Mouse (Mus musculus) hindbrain, postnatal 0 days (tissue): ENCODE results near the gene Slc4a2. TPM values are rescaled to one million over a fixed set of nuclear protein-coding genes. Genes with fewer than 3 reads are reported as not detected.

ENCODE experiments used
- ATAC-seq: fragments of 200-750 bp; cut with Nextera tagmentation; 2 replicates; pipeline ENCODE4 v1.8.0; 2017; ENCODE audit warnings: mild to moderate bottlenecking, moderate TSS enrichment, moderate library complexity
- DNase-seq: peaks from one replicate; pipeline ENCODE4 v3.0.0-alpha.2; 2015; ENCODE audit warnings: low spot score
- H3K27ac ChIP-seq: fragments of 300-500 bp; sonication (generic); 2 replicates; pipeline ENCODE4 v1.5.1; 2014; ENCODE audit warnings: mild to moderate bottlenecking
- H3K27me3 ChIP-seq: fragments of 300-500 bp; sonication (generic); 2 replicates; pipeline ENCODE4 v1.6.1; 2014; ENCODE audit warnings: low read length, mixed read lengths; ENCODE audit not compliant: insufficient read depth
- H3K36me3 ChIP-seq: fragments of 300-500 bp; sonication (generic); 2 replicates; pipeline ENCODE4 v1.6.1; 2014; ENCODE audit warnings: low read length, mixed read lengths; ENCODE audit not compliant: insufficient read depth
- H3K4me1 ChIP-seq: fragments of 300-500 bp; sonication (generic); 2 replicates; pipeline ENCODE4 v1.6.1; 2014; ENCODE audit warnings: antibody characterized with exemption, low read length, mixed read lengths; ENCODE audit not compliant: insufficient read depth
- H3K4me2 ChIP-seq: fragments of 300-500 bp; sonication (generic); 2 replicates; pipeline ENCODE4 v1.6.1; 2014; ENCODE audit warnings: low read depth, mild to moderate bottlenecking, low read length, moderate library complexity, mixed read lengths
- H3K4me3 ChIP-seq: fragments of 300-500 bp; sonication (generic); 2 replicates; pipeline ENCODE4 v1.5.1; 2014; ENCODE audit warnings: low read length
- H3K9ac ChIP-seq: fragments of 300-500 bp; sonication (generic); replicated peaks from 2 replicates; pipeline ENCODE4 v1.6.1; 2014; ENCODE audit warnings: mild to moderate bottlenecking, low read length, moderate library complexity, mixed read lengths
- H3K9me3 ChIP-seq: fragments of 300-500 bp; sonication (generic); 2 replicates; pipeline ENCODE4 v1.6.1; 2016; ENCODE audit warnings: low read length, mixed read lengths
- CTCF ChIP-seq: IDR thresholded peaks from 2 replicates; pipeline ENCODE4 v1.5.1; 2016; ENCODE audit warnings: antibody characterized with exemption, control low read depth, low read depth
- WGBS: fragments of 180-500 bp; shearing (Covaris S2); extraction: QIAGEN DNeasy Blood & Tissue Kit; methylation state at CpG from one replicate; pipeline ENCODE4 v1.1.7; 2014; 5-methylcytosine and 5-hydroxymethylcytosine counted together
- polyA plus RNA-seq: library from polyadenylated mRNA; unstranded; fragments of >200 nt; fragmentation: Nextera tagmentation; extraction: Ambion mirVana; gene quantifications from 2 replicates; pipeline ENCODE4 v1.2.1, GENCODE M21; 2015
- total RNA-seq: library from RNA; depleted of rRNA; stranded (reverse); fragments of >200 nt; gene quantifications from 2 replicates; pipeline ENCODE4 v1.2.3, GENCODE M21; 2014

Slc4a2 gene
- total and polyA plus RNA-seq, 2 experiments from 2014 or later = 17.8 to 44.4 TPM

- Histone ChIP-seq H3K27me3 (no peaks in the 10 kb centered on the region), H3K36me3 (no peaks in the 10 kb centered on the region), H3K4me3 (peak overlapping the region; percentile 47), H3K4me1 (peaks cover 24% of the 10 kb centered on the region), H3K4me2 (peak overlapping the region; percentile 97), H3K27ac (peak overlapping the region; percentile 51; the same call in 1 of the 2 replicates), H3K9me3 (no peaks in the 10 kb centered on the region), H3K9ac (peak overlapping the region; percentile 60)
- ATAC-seq (peak; percentile 55), DNase-seq (peak; percentile 87)
- peak; percentile 65 for TF ChIP-seq CTCF
- 2% methylated on average over 73 of the region's 73 CpGs for WGBS
Measured at GRCm38 (mm10) chr5:24387264-24388241, 36.1 kb upstream of the Slc4a2 start.

- Histone ChIP-seq H3K27ac (peak overlapping the region; percentile 51; the same call in 1 of the 2 replicates), H3K4me2 (peak overlapping the region; percentile 97), H3K9ac (peak overlapping the region; percentile 60), H3K36me3 (no peaks in the 10 kb centered on the region), H3K27me3 (no peaks in the 10 kb centered on the region), H3K4me3 (peak overlapping the region; percentile 47), H3K4me1 (peaks cover 20% of the 10 kb centered on the region), H3K9me3 (no peaks in the 10 kb centered on the region)
- ATAC-seq (no peak), DNase-seq (no peak)
- TF ChIP-seq CTCF = no peak; the same call in 1 of the 2 replicates
- 25% methylated on average over 24 of the region's 26 CpGs for WGBS
Measured at GRCm38 (mm10) chr5:24388246-24388915, 35.3 kb upstream of the Slc4a2 start.

DNA sequence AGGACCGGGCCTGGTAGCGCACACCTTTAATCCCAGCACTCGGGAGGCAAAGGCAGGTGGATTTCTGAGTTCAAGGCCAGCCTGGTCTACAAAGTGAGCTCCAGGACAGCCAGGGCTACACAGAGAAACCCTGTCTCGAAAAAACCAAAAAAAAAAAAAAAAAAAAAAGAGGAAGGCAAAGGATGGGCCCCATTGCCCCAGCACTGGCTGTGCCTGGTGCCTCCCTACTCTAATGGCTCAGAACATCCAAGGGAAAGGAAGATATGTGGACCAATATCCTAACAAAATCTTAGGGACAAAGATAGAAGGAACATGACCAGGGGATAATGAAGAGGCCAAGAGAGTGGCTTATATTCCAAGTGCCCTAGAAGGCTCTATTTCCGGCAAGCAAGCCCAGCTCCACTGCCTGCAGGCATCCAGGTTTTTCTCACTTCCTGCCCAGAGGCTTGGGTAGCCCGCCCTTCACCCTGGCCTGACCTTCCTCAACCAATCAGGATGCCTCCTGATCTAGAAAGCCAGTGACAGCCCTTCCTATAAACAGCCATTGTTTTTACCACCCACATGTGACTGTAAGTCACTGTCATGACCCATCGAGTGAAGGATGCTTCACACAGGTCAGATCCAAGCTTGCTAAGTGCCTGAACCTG lies 34.5 kb upstream of the Slc4a2 start:
- no peak overlapping the region for H3K27ac ChIP-seq
- WGBS = 58% methylated on average over 6 of the region's 7 CpGs
- no peak for ATAC-seq
- DNase-seq = peak; percentile 15
- H3K4me2 ChIP-seq = no peak overlapping the region
- no peak for TF ChIP-seq CTCF
- H3K4me1 ChIP-seq = peaks cover 15% of the 10 kb centered on the region
- no peaks in the 10 kb centered on the region for H3K27me3 ChIP-seq
- H3K9ac ChIP-seq = no peak overlapping the region
- no peak overlapping the region for H3K4me3 ChIP-seq
- H3K9me3 ChIP-seq = no peaks in the 10 kb centered on the region
- H3K36me3 ChIP-seq = no peaks in the 10 kb centered on the region

DNA sequence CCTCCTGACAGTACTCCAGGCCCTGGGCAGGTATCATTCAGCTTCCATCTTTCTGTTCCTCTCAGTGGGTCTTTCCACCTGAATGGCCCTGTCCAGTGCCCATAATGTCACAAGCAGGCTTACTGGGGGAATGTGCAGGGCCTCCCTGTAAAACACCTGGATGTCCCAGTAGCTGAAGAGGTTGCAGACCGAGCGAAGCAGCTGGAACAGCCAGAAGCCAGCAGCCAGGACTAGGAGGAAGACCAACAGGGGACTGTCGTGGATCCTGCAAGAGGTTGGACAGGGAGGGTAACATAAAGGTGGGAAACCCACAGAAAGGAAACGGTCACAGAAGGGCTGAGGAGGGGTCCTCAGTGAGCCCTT lies 34.0 kb upstream of the Slc4a2 start:
- WGBS = 83% methylated on average over 4 of the region's 4 CpGs
- no peak overlapping the region for H3K4me2 ChIP-seq
- peaks cover 12% of the 10 kb centered on the region for H3K4me1 ChIP-seq
- ATAC-seq = no peak
- no peaks in the 10 kb centered on the region for H3K27me3 ChIP-seq
- no peak overlapping the region for H3K9ac ChIP-seq
- H3K27ac ChIP-seq = no peak overlapping the region
- no peak overlapping the region for H3K4me3 ChIP-seq
- no peak for DNase-seq
- no peak for TF ChIP-seq CTCF
- H3K36me3 ChIP-seq = no peaks in the 10 kb centered on the region
- H3K9me3 ChIP-seq = no peaks in the 10 kb centered on the region

GRCm38 (mm10) chr5:24391864-24392263 lies 31.8 kb upstream of the Slc4a2 start, which contains the start of gene Atg9b:
Atg9b (minus strand) TSS chr5:24392143.
- ATAC-seq = no peak
- no peak for TF ChIP-seq CTCF
- Histone ChIP-seq H3K27me3 (no peaks in the 10 kb centered on the region), H3K4me1 (peaks cover 7% of the 10 kb centered on the region), H3K9me3 (no peaks in the 10 kb centered on the region), H3K4me2 (no peak within 1 kb of the TSS), H3K9ac (no peak within 1 kb of the TSS), H3K36me3 (no peaks in the 10 kb centered on the region), H3K27ac (no peak within 1 kb of the TSS), H3K4me3 (no peak within 1 kb of the TSS)
- WGBS = 89% methylated on average over 7 of the region's 7 CpGs
- no peak for DNase-seq

GRCm38 (mm10) chr5:24392724-24393123 lies 30.9 kb upstream of the Slc4a2 start:
- H3K4me1 ChIP-seq = no peaks in the 10 kb centered on the region; the same call in 1 of the 2 replicates
- no peak overlapping the region for H3K4me3 ChIP-seq
- TF ChIP-seq CTCF = no peak
- no peak overlapping the region for H3K9ac ChIP-seq
- H3K36me3 ChIP-seq = no peaks in the 10 kb centered on the region
- no peaks in the 10 kb centered on the region for H3K9me3 ChIP-seq
- no peak overlapping the region for H3K27ac ChIP-seq
- H3K27me3 ChIP-seq = no peaks in the 10 kb centered on the region
- DNase-seq (no peak), ATAC-seq (no peak)
- WGBS = 76% methylated on average over 7 of the region's 7 CpGs
- no peak overlapping the region for H3K4me2 ChIP-seq
